15 mouse cellular contexts compared by ENCODE assay signal in genomic region chr11:116996976-116997375, GRCm38 (mm10).
"Had no signal": no experiment of that assay in that cellular context is flagged by ENCODE, and none has a peak within 500 bp of the region (broad histone marks: within the 10 kb centered on the region; RNA-seq: fewer than 3 reads in every experiment).

No protein-coding gene starts in this region.

- H3K27ac ChIP-seq: lung, embryonic 15.5 days; macrophage; midbrain, embryonic 13.5 days; midbrain, embryonic 15.5 days; neural tube, embryonic 12.5 days; stomach, embryonic 15.5 days; stomach, postnatal 0 days had no signal

- H3K36me3 ChIP-seq: lung, embryonic 15.5 days; midbrain, embryonic 13.5 days; midbrain, embryonic 15.5 days; neural tube, embryonic 12.5 days; stomach, embryonic 15.5 days had no signal

- H3K9ac ChIP-seq: lung, embryonic 15.5 days; midbrain, embryonic 13.5 days; midbrain, embryonic 15.5 days; neural tube, embryonic 12.5 days; stomach, embryonic 15.5 days had no signal

- H3K4me3 ChIP-seq: lung, embryonic 15.5 days; megakaryocyte, embryonic 14.5 days; midbrain, embryonic 13.5 days; midbrain, embryonic 15.5 days; neural tube, embryonic 12.5 days; stomach, embryonic 15.5 days had no signal

- H3K4me1 ChIP-seq: megakaryocyte, embryonic 14.5 days had no signal

- H3K27me3 ChIP-seq: midbrain, embryonic 15.5 days had no signal

- DNase-seq: lung, adult 2 months; lung, postnatal 14 days; lung, postnatal 36 days; right cerebral cortex, postnatal 14 days; thymus, adult 2 months; thymus, postnatal 25 days; thymus, postnatal 4 days had no signal
